Mouse (Mus musculus): ENCODE measurements around the gene Wdr31. TPM values are rescaled to one million over a fixed set of nuclear protein-coding genes. Genes with fewer than 3 reads are reported as not detected.

Gene Wdr31
- polyA plus RNA-seq (2017; shearing (Covaris generic)), result 1 to 10 TPM in 1 of 2 experiments, under 1 TPM in 1; 0.70 to 9.4 TPM

DNA sequence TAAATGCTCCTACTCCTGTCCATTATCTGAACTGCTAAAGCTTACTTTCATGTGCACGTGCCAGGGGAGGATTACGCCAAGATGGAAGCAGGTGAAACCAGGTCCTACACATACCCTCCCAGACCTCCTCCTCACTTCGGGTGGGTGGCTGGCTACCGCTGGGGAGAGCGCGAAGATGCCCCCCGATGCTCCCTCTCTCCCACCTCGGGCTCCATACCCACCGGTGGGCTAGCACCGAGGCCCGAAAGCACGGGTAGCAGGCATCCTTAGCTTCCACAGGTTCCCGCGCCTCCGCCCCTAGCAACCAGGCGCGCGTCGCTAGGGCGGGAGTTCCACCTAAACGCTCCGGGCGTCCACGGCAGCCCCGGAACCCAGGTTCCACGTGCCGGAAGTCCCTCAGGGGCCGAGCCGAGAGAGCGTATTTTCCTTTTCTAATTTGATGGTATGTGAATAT, at the start of gene Wdr31:
TSS of gene Wdr31 (minus strand) at position 299 of the 454 bp plus-strand sequence.

DNA sequence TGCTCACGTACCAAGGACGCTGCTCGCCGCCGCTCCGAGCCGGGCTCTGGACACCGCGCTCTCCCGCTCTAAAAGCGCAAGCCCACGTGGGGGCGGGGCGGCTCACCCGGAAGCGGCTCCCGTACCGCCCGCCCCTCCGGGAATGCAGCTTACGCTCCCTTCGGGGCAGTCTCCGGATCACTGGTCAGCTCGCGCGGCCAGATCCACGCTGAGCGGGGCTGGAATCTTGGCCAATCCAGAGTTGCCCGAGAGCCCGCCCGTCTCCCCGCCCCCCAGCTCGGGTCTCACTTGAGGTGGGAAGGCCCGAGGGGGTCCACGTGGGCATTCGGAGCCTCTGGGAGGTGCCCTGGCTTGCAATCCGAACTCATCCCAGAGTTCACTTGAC, 49.1 kb upstream of the Wdr31 start, which contains the start of gene Alad:
TSS of gene Alad (minus strand) at position 70 of the 385 bp plus-strand sequence.

DNA sequence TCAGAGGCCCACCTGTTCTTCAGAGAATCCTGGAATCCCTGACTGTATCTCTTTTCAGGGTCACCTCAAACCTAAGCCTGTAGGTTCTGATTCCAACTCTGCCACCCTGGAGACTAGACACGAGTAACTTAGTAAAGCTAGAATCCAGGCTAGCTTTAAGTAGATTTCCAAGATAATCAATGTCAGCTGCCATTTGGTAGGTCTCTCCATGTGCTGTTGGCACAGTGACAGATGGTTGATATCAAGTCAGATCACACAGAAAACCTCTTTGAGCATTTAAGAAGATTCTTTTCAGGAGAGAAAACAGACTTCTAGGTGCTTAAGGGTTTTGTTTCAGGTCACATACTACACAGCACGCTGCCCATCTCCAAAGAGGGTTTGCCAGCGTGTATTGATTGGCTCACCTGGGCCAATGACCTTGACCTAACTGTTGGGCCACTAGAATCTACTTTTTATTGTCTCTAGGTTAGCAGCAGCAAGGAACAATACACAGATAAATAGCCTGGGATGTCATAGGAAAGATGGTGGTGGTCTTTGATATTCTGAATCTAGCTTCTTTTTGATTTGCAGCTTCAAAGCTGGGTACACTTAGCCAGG, 32.8 kb upstream of the Wdr31 start, which contains the start of gene Hdhd3:
TSS of gene Hdhd3 (minus strand) at position 94 of the 597 bp plus-strand sequence.

DNA sequence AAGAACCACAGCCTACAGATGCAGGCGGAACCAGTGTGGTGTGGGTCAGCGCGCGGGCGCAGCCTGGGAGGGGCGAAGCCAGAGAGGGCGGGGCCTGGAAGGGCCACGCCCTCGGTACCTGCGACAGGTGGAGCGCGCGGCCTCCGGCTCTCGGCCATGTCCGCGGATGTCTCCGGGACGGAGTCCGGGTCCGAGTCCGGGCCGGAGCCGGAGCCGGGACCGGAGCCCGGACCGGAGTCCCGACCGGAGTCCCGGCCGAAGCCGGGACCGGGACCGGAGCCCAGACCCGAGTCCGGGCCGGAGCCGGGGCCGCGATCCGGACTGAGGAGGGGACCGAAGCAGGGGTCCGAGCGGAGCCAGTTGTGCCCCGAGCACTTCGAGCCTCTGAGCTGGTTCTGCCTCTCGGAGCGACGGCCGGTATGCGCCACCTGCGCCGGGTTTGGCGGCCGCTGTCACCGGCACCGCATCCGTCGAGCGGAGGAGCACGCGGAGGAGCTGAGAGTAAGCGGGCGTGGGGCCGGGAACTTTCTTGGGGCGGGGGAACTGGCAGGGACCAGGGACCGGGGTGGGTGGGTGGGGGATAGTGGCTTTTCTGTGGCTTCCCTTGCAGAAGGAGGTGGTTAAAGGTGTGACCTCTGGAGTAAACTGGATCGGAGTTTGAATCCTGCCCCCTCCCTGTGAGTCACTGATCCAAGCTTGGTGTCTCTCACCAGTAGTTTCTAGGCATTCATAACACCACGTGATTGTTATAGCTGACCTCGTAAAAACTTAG, 9.4 kb upstream of the Wdr31 start, which contains the start of gene Bspry:
TSS of gene Bspry (plus strand) at position 117 of the 772 bp plus-strand sequence.

DNA sequence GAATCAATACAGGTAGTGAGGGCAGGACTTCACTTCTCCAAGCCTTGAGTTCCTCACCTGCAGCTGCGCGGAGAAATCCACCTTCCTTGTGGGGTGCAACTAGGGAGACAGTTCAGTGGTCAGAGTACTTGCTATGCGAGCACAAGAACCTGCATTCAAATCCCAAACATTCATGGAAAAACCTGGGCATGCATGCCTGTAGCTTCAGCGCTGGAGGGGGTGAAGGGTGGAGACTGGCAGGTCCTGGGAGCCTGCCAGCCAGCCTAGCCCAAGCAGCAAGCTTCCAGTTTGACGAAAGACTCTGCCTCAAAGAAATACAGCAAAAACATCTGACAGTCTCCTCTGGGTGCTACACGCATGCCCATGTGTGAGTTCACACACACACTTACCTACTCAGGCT, 35.6 kb downstream of the Wdr31 start, which contains the start of gene Rnf183:
TSS of gene Rnf183 (minus strand) at position 172 of the 400 bp plus-strand sequence.

DNA sequence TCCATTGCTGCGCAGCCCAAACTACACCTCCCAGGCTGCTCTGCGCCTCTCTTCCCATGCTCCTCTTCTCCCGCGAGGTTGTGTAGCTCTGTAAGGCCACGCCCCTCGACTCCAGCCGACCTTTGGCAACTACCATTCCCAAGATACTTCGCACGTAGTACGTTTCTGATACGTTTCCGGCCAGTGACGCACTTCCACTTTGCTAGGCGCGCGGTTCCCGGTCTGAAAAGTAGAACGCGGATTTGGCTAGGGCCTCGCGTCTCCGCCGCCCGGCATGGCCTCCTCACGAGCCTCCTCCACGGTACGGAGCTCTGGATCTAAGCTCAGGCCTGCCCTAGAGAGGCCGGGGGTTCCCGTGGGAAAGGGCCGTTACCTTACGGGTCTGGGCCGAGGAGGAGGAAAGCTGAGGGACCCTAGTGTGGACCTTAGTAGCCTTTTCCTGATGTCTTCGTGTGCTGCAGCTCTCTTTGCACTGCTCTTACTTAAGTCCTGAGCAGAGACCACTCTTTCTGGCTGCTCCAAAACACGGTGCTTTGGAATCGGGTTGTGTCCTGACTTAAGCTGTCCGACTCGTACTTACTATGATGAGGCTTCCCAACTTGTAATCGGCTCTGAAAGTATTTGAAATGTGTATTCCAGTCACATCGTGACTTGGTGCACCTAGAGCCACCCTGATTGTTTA, 62.0 kb downstream of the Wdr31 start, which contains the start of the genes Cdc26 and Prpf4:
TSS of gene Cdc26 (minus strand) at position 42 of the 682 bp plus-strand sequence.
TSS of gene Prpf4 (plus strand) at position 197 of the 682 bp plus-strand sequence.

Other genes with a start within 250 kb of the Wdr31 start
- 1 to 10 TPM in 1 of 2 experiments, under 1 TPM in 1; 0.58 to 1.9 TPM for gene Zfp37, start 239.8 kb downstream of the Wdr31 start, polyA plus RNA-seq (2017; shearing (Covaris generic))
- 10 to 100 TPM; 14.9 to 26.6 TPM for gene Slc31a2, start 208.3 kb downstream of the Wdr31 start, polyA plus RNA-seq (2017; shearing (Covaris generic))
- gene Fkbp15, start 110.3 kb downstream of the Wdr31 start, polyA plus RNA-seq (2017; shearing (Covaris generic)), result 10 to 100 TPM; 54.0 to 74.7 TPM
- 10 to 100 TPM in 1 of 2 experiments, 1 to 10 TPM in 1; 6.5 to 10.1 TPM for gene Slc31a1, start 110.2 kb downstream of the Wdr31 start, polyA plus RNA-seq (2017; shearing (Covaris generic))
- 10 to 100 TPM; 89.8 to 97.3 TPM for gene Cdc26, start 62.3 kb downstream of the Wdr31 start, polyA plus RNA-seq (2017; shearing (Covaris generic))
- 10 to 100 TPM; 23.4 to 26.0 TPM for gene Prpf4, start 62.1 kb downstream of the Wdr31 start, polyA plus RNA-seq (2017; shearing (Covaris generic))
- gene Rnf183, start 35.6 kb downstream of the Wdr31 start, polyA plus RNA-seq (2017; shearing (Covaris generic)), result 1 to 10 TPM in 1 of 2 experiments, not detected in 1; 2.0 TPM
- 1 to 10 TPM; 6.5 to 7.1 TPM for gene Bspry, start 9.2 kb upstream of the Wdr31 start, polyA plus RNA-seq (2017; shearing (Covaris generic))
- gene Hdhd3, start 32.6 kb upstream of the Wdr31 start, polyA plus RNA-seq (2017; shearing (Covaris generic)), result 1 to 10 TPM in 1 of 2 experiments, under 1 TPM in 1; 0.60 to 3.2 TPM
- 10 to 100 TPM; 59.0 to 59.1 TPM for gene Alad, start 49.0 kb upstream of the Wdr31 start, polyA plus RNA-seq (2017; shearing (Covaris generic))
- gene Pole3, start 54.2 kb upstream of the Wdr31 start, polyA plus RNA-seq (2017; shearing (Covaris generic)), result 10 to 100 TPM; 25.4 to 26.2 TPM
- under 1 TPM in 1 of 2 experiments, not detected in 1; 0.21 TPM for gene 4933430I17Rik, start 54.5 kb upstream of the Wdr31 start, polyA plus RNA-seq (2017; shearing (Covaris generic))
- 100 to 1,000 TPM in 1 of 2 experiments, 10 to 100 TPM in 1; 73.6 to 122 TPM for gene Rgs3, start 89.0 kb upstream of the Wdr31 start, polyA plus RNA-seq (2017; shearing (Covaris generic))